Comparison of ENCODE assay signal across 11 mouse cellular contexts in genomic region chr2:157487733-157488175, GRCm38 (mm10).
DNase-seq lines count a peak whose midpoint lies in the region; ATAC-seq and TF ChIP-seq lines count a peak whose summit lies in the region.
"Had no signal": no experiment of that assay in that cellular context is flagged by ENCODE, and none has a peak within 500 bp of the region (broad histone marks: within the 10 kb centered on the region; RNA-seq: fewer than 3 reads in every experiment).

No protein-coding gene starts in this region.

- H3K27me3 ChIP-seq in embryonic facial prominence, embryonic 10.5 days (replicated peaks; ENCODE audit: low read depth, poor library complexity, severe bottlenecking), result 0 out of 2 replicates have a peak, but pooled peaks cover 4% of the 10 kb centered on the region
- H3K27me3 ChIP-seq in hindbrain, embryonic 11.5 days (ENCODE audit: control insufficient read depth, insufficient read depth, low read length), result no peaks in the 10 kb centered on the region
- peaks cover 19% of the 10 kb centered on the region for H3K27me3 ChIP-seq in midbrain, embryonic 12.5 days

- no peaks in the 10 kb centered on the region for H3K36me3 ChIP-seq in embryonic facial prominence, embryonic 10.5 days (replicated peaks)
- no peaks in the 10 kb centered on the region for H3K36me3 ChIP-seq in hindbrain, embryonic 11.5 days (ENCODE audit: control insufficient read depth, insufficient read depth, low read length)
- H3K36me3 ChIP-seq in midbrain, embryonic 12.5 days, result no peaks in the 10 kb centered on the region
- H3K36me3 ChIP-seq: liver, embryonic 12.5 days had no signal

- TF ChIP-seq POLR2A in brain, embryonic 14.5 days (IDR thresholded peaks at IDR 0.05; ENCODE audit: borderline replicate concordance, extremely low read depth, insufficient read depth, insufficient read length, poor library complexity, severe bottlenecking), result no peak

- H3K4me1 ChIP-seq in embryonic facial prominence, embryonic 10.5 days, result peaks cover 54% of the 10 kb centered on the region
- H3K4me1 ChIP-seq in hindbrain, embryonic 11.5 days (replicated peaks; ENCODE audit: control insufficient read depth, insufficient read depth, low read length), result peaks cover 11% of the 10 kb centered on the region
- peaks cover 31% of the 10 kb centered on the region for H3K4me1 ChIP-seq in midbrain, embryonic 12.5 days
- H3K4me1 ChIP-seq: liver, embryonic 12.5 days had no signal

- TF ChIP-seq CTCF in brain, embryonic 14.5 days (IDR thresholded peaks at IDR 0.05; ENCODE audit: borderline replicate concordance, extremely low read depth, insufficient read depth, insufficient read length), result no peak

- DNase-seq in brain, embryonic 14.5 days (ENCODE audit: low read depth), result peak; percentile 92
- DNase-seq in embryonic facial prominence, embryonic 10.5 days (ENCODE audit: low spot score), result no peak
- peak; percentile 52 for DNase-seq in hindbrain, embryonic 11.5 days (ENCODE audit: low spot score)
- no peak for DNase-seq in urinary bladder, postnatal 10 days (ENCODE audit: low spot score)
- no peak for DNase-seq in yolk sac, embryonic 10.5 days (ENCODE audit: low spot score)
- DNase-seq in cerebellum, adult 9-11 months, result no peak
- DNase-seq: gastrocnemius, adult 2 months; kidney, postnatal 4 days; lung, postnatal 4 days had no signal

- H3K9me3 ChIP-seq in embryonic facial prominence, embryonic 10.5 days, result no peaks in the 10 kb centered on the region
- H3K9me3 ChIP-seq in hindbrain, embryonic 11.5 days (ENCODE audit: control insufficient read depth, low read length), result no peaks in the 10 kb centered on the region
- no peaks in the 10 kb centered on the region for H3K9me3 ChIP-seq in midbrain, embryonic 12.5 days
- H3K9me3 ChIP-seq: liver, embryonic 12.5 days had no signal

- no peak overlapping the region; the same call in 1 of the 2 replicates for H3K4me3 ChIP-seq in embryonic facial prominence, embryonic 10.5 days
- H3K4me3 ChIP-seq in hindbrain, embryonic 11.5 days (ENCODE audit: low read depth, low read length), result no peak overlapping the region
- no peak overlapping the region for H3K4me3 ChIP-seq in midbrain, embryonic 12.5 days
- H3K4me3 ChIP-seq: gastrocnemius, adult 2 months; liver, embryonic 12.5 days had no signal

- peak overlapping the region; percentile 85 for H3K27ac ChIP-seq in embryonic facial prominence, embryonic 10.5 days (replicated peaks)
- H3K27ac ChIP-seq in hindbrain, embryonic 11.5 days (ENCODE audit: low read depth, low read length), result peak overlapping the region; percentile 70
- H3K27ac ChIP-seq in midbrain, embryonic 12.5 days (replicated peaks), result peak overlapping the region; percentile 95
- H3K27ac ChIP-seq: gastrocnemius, adult 2 months; liver, embryonic 12.5 days had no signal

- peak; percentile 60 for ATAC-seq in hindbrain, embryonic 11.5 days (ENCODE audit: low FRiP score)
- ATAC-seq in midbrain, embryonic 12.5 days (ENCODE audit: low FRiP score, low read depth), result peak; percentile 87
- ATAC-seq: liver, embryonic 12.5 days had no signal

- peak overlapping the region; percentile 40 for H3K9ac ChIP-seq in hindbrain, embryonic 11.5 days (ENCODE audit: low read depth, low read length)
- H3K9ac ChIP-seq in midbrain, embryonic 12.5 days (replicated peaks), result peak overlapping the region; percentile 41; the same call in 1 of the 2 replicates
- H3K9ac ChIP-seq: liver, embryonic 12.5 days had no signal

- no peak overlapping the region; the same call in 1 of the 2 replicates for H3K4me2 ChIP-seq in hindbrain, embryonic 11.5 days (replicated peaks; ENCODE audit: low read depth, low read length)
- peak overlapping the region; percentile 28; the same call in 1 of the 2 replicates for H3K4me2 ChIP-seq in midbrain, embryonic 12.5 days (replicated peaks)
- H3K4me2 ChIP-seq: liver, embryonic 12.5 days had no signal

- 24% methylated on average over 12 of the region's 12 CpGs for WGBS in embryonic facial prominence, embryonic 10.5 days
- WGBS in hindbrain, embryonic 11.5 days, result 22% methylated on average over 12 of the region's 12 CpGs
- WGBS in midbrain, embryonic 12.5 days, result 6% methylated on average over 12 of the region's 12 CpGs

Comparison
In these comparisons a context has a peak if more than half of its experiments do, and no peak if none do; other contexts are left out.
1. DNase-seq: peak in brain, embryonic 14.5 days (single experiment) and hindbrain, embryonic 11.5 days (single experiment); none in embryonic facial prominence, embryonic 10.5 days (single experiment), urinary bladder, postnatal 10 days (single experiment), yolk sac, embryonic 10.5 days (single experiment) and cerebellum, adult 9-11 months (single experiment).
2. Peak in every context shown above with its lines, with median percentiles within 50 percentile points of each other: H3K27ac ChIP-seq.